16 mouse cellular contexts compared by ENCODE assay signal in genomic region chr4:152465116-152465515, GRCm38 (mm10). TPM values are rescaled to one million over a fixed set of nuclear protein-coding genes. Genes with fewer than 3 reads are reported as not detected.
DNase-seq lines count a peak whose midpoint lies in the region; ATAC-seq lines count a peak whose summit lies in the region.
"Had no signal": no experiment of that assay in that cellular context is flagged by ENCODE, and none has a peak within 500 bp of the region (broad histone marks: within the 10 kb centered on the region; RNA-seq: fewer than 3 reads in every experiment).

No protein-coding gene starts in this region.

- H3K4me2 ChIP-seq in forebrain, embryonic 15.5 days (replicated peaks) = no peak overlapping the region
- H3K4me2 ChIP-seq: embryonic facial prominence, embryonic 12.5 days; liver, embryonic 15.5 days had no signal

- H3K27ac ChIP-seq in forebrain, embryonic 15.5 days (replicated peaks) = no peak overlapping the region; the same call in 1 of the 2 replicates
- H3K27ac ChIP-seq in midbrain, embryonic 10.5 days (replicated peaks) = peak overlapping the region; percentile 89
- H3K27ac ChIP-seq: embryonic facial prominence, embryonic 12.5 days; heart, adult 2 months; liver, embryonic 15.5 days had no signal

- no peak overlapping the region for H3K4me3 ChIP-seq in forebrain, embryonic 15.5 days
- peak overlapping the region; percentile 30; the same call in 1 of the 2 replicates for H3K4me3 ChIP-seq in midbrain, embryonic 10.5 days
- H3K4me3 ChIP-seq: embryonic facial prominence, embryonic 12.5 days; heart, adult 2 months; liver, embryonic 15.5 days had no signal

- peak; percentile 19 for DNase-seq in embryo, embryonic 10 days (ENCODE audit: low spot score)
- no peak for DNase-seq in embryo, embryonic 9.5 days (ENCODE audit: extremely low spot score)
- peak; percentile 76 for DNase-seq in midbrain, embryonic 10.5 days (ENCODE audit: low spot score)
- peak; percentile 59 for DNase-seq in retina, embryonic 14.5 days (ENCODE audit: low spot score)
- DNase-seq in B cell, adult 2 months = no peak
- DNase-seq in heart, adult 8-10 months (ENCODE audit: low spot score) = no peak
- DNase-seq in left cerebral cortex, adult 11 months (ENCODE audit: low spot score) = no peak
- DNase-seq: adrenal gland, postnatal 36 days; cerebellum, adult 11-12 months; heart, adult 2 months; kidney, postnatal 4 days; lung, postnatal 4 days had no signal

- no peaks in the 10 kb centered on the region for H3K9me3 ChIP-seq in forebrain, embryonic 15.5 days
- no peaks in the 10 kb centered on the region for H3K9me3 ChIP-seq in midbrain, embryonic 10.5 days (replicated peaks)
- H3K9me3 ChIP-seq: embryonic facial prominence, embryonic 12.5 days; liver, embryonic 15.5 days had no signal

- ATAC-seq in forebrain, embryonic 15.5 days (replicated peaks) = peak; percentile 61; the same call in 1 of the 2 replicates
- ATAC-seq: inflammation-experienced regulatory T-cells, adult 6 months had no signal

- peaks cover 11% of the 10 kb centered on the region for H3K4me1 ChIP-seq in forebrain, embryonic 15.5 days
- H3K4me1 ChIP-seq in midbrain, embryonic 10.5 days = peaks cover 32% of the 10 kb centered on the region
- H3K4me1 ChIP-seq: embryonic facial prominence, embryonic 12.5 days; liver, embryonic 15.5 days had no signal

- 4% methylated on average over 8 of the region's 8 CpGs for WGBS in forebrain, embryonic 15.5 days
- WGBS in midbrain, embryonic 10.5 days = 17% methylated on average over 8 of the region's 8 CpGs

- H3K36me3 ChIP-seq in forebrain, embryonic 15.5 days = no peaks in the 10 kb centered on the region
- H3K36me3 ChIP-seq in midbrain, embryonic 10.5 days = no peaks in the 10 kb centered on the region
- H3K36me3 ChIP-seq: embryonic facial prominence, embryonic 12.5 days; liver, embryonic 15.5 days had no signal

- no peaks in the 10 kb centered on the region for H3K27me3 ChIP-seq in forebrain, embryonic 15.5 days
- H3K27me3 ChIP-seq in midbrain, embryonic 10.5 days (ENCODE audit: low read depth, poor library complexity, severe bottlenecking) = no peaks in the 10 kb centered on the region
- H3K27me3 ChIP-seq: embryonic facial prominence, embryonic 12.5 days; liver, embryonic 15.5 days had no signal

- H3K9ac ChIP-seq in forebrain, embryonic 15.5 days (replicated peaks) = no peak overlapping the region
- H3K9ac ChIP-seq: embryonic facial prominence, embryonic 12.5 days; liver, embryonic 15.5 days had no signal

RNA-seq across cellular contexts. Expression of gene Nphp4, which starts 11.4 kb away (rescaled TPM):
- 5.0 and 5.5 TPM in 2 replicates for polyA plus RNA-seq in forebrain, embryonic 15.5 days (2015; fragmentation: Nextera tagmentation; extraction: Ambion mirVana)
- 7.8 and 8.2 TPM in 2 replicates for polyA plus RNA-seq in midbrain, embryonic 10.5 days (2016; fragmentation: Nextera tagmentation; extraction: Ambion mirVana)
- total RNA-seq in heart, adult 8-10 months (2022) = 1 to 10 TPM in 2 of 4 experiments, under 1 TPM in 2; 0.82 to 1.2 (median 1.0) TPM

RNA-seq across cellular contexts. Expression of gene Kcnab2, which starts 12.6 kb away (rescaled TPM):
- 14.4 and 17.2 TPM in 2 replicates for polyA plus RNA-seq in forebrain, embryonic 15.5 days (2015; fragmentation: Nextera tagmentation; extraction: Ambion mirVana)
- 12.2 and 17.3 TPM in 2 replicates for polyA plus RNA-seq in midbrain, embryonic 10.5 days (2016; fragmentation: Nextera tagmentation; extraction: Ambion mirVana)
- total RNA-seq in heart, adult 8-10 months (2022) = 1 to 10 TPM; 2.1 to 4.5 (median 3.1) TPM

Comparison
In these comparisons a context has a peak if more than half of its experiments do, and no peak if none do; other contexts are left out.
1. DNase-seq: peak in embryo, embryonic 10 days (single experiment), midbrain, embryonic 10.5 days (single experiment) and retina, embryonic 14.5 days (single experiment); none in embryo, embryonic 9.5 days (single experiment), B cell, adult 2 months (0 of 2), heart, adult 8-10 months (single experiment) and left cerebral cortex, adult 11 months (single experiment).